Mouse (Mus musculus): Measurements from ENCODE around the gene Spred2. TPM values are rescaled to one million over a fixed set of nuclear protein-coding genes. Genes with fewer than 3 reads are reported as not detected.

Gene Spred2
- polyA plus RNA-seq, 1 experiment from 2014 or later: 9.6 TPM

GRCm38 (mm10) chr11:19992341-19993281, 68.4 kb downstream of the Spred2 start:
- Histone ChIP-seq H3K27me3 (ENCODE audit: control insufficient read depth, insufficient read depth, low read length) (no peaks in the 10 kb centered on the region), H3K27ac (ENCODE audit: low read length) (peak overlapping the region; percentile 77; the same call in 1 of the 2 replicates), H3K4me1 (ENCODE audit: control insufficient read depth, insufficient read depth, low read length) (peaks cover 43% of the 10 kb centered on the region), H3K36me3 (ENCODE audit: control insufficient read depth, insufficient read depth, low read length) (no peaks in the 10 kb centered on the region), H3K9me3 (ENCODE audit: control insufficient read depth, low read depth, low read length) (no peaks in the 10 kb centered on the region), H3K4me2 (replicated peaks; ENCODE audit: low read depth, low read length) (no peak overlapping the region), H3K9ac (replicated peaks; ENCODE audit: low read depth, low read length) (no peak overlapping the region), H3K4me3 (ENCODE audit: low read depth, low read length) (no peak overlapping the region)
- ATAC-seq (ENCODE audit: insufficient number of reproducible peaks, insufficient read depth, low FRiP score, low read depth): no peak
- WGBS: 64% methylated on average over 12 of the region's 15 CpGs

- Histone ChIP-seq H3K27ac (ENCODE audit: low read length) (no peak overlapping the region), H3K4me1 (ENCODE audit: control insufficient read depth, insufficient read depth, low read length) (peaks cover 37% of the 10 kb centered on the region), H3K36me3 (ENCODE audit: control insufficient read depth, insufficient read depth, low read length) (no peaks in the 10 kb centered on the region), H3K27me3 (ENCODE audit: control insufficient read depth, insufficient read depth, low read length) (no peaks in the 10 kb centered on the region), H3K4me3 (ENCODE audit: low read depth, low read length) (no peak overlapping the region), H3K4me2 (replicated peaks; ENCODE audit: low read depth, low read length) (no peak overlapping the region), H3K9me3 (ENCODE audit: control insufficient read depth, low read depth, low read length) (no peaks in the 10 kb centered on the region), H3K9ac (replicated peaks; ENCODE audit: low read depth, low read length) (no peak overlapping the region)
- WGBS: 35% methylated on average over 1 of the region's 1 CpGs
- no peak for ATAC-seq (ENCODE audit: insufficient number of reproducible peaks, insufficient read depth, low FRiP score, low read depth)
Observed at GRCm38 (mm10) chr11:19993753-19994152, 69.6 kb downstream of the Spred2 start.

- H3K27ac ChIP-seq (ENCODE audit: low read length): no peak overlapping the region
- ATAC-seq (ENCODE audit: insufficient number of reproducible peaks, insufficient read depth, low FRiP score, low read depth): no peak
- H3K4me2 ChIP-seq (replicated peaks; ENCODE audit: low read depth, low read length): no peak overlapping the region
- no peaks in the 10 kb centered on the region; the same call in 1 of the 2 replicates for H3K36me3 ChIP-seq (ENCODE audit: control insufficient read depth, insufficient read depth, low read length)
- WGBS: 95% methylated on average over 7 of the region's 7 CpGs
- no peaks in the 10 kb centered on the region for H3K27me3 ChIP-seq (ENCODE audit: control insufficient read depth, insufficient read depth, low read length)
- no peaks in the 10 kb centered on the region for H3K9me3 ChIP-seq (ENCODE audit: control insufficient read depth, low read depth, low read length)
- peaks cover 31% of the 10 kb centered on the region for H3K4me1 ChIP-seq (ENCODE audit: control insufficient read depth, insufficient read depth, low read length)
- no peak overlapping the region for H3K4me3 ChIP-seq (ENCODE audit: low read depth, low read length)
- H3K9ac ChIP-seq (replicated peaks; ENCODE audit: low read depth, low read length): no peak overlapping the region
Observed at GRCm38 (mm10) chr11:19994262-19994790, 70.2 kb downstream of the Spred2 start.

GRCm38 (mm10) chr11:19997940-19998339, 73.8 kb downstream of the Spred2 start:
- no peak for ATAC-seq (ENCODE audit: insufficient number of reproducible peaks, insufficient read depth, low FRiP score, low read depth)
- Histone ChIP-seq H3K4me1 (ENCODE audit: control insufficient read depth, insufficient read depth, low read length) (peaks cover 4% of the 10 kb centered on the region), H3K4me3 (ENCODE audit: low read depth, low read length) (no peak overlapping the region), H3K9ac (replicated peaks; ENCODE audit: low read depth, low read length) (no peak overlapping the region), H3K36me3 (ENCODE audit: control insufficient read depth, insufficient read depth, low read length) (no peaks in the 10 kb centered on the region; the same call in 1 of the 2 replicates), H3K4me2 (replicated peaks; ENCODE audit: low read depth, low read length) (no peak overlapping the region), H3K9me3 (ENCODE audit: control insufficient read depth, low read depth, low read length) (no peaks in the 10 kb centered on the region), H3K27me3 (ENCODE audit: control insufficient read depth, insufficient read depth, low read length) (no peaks in the 10 kb centered on the region), H3K27ac (ENCODE audit: low read length) (no peak overlapping the region)
- 61% methylated on average over 18 of the region's 18 CpGs for WGBS

- no peak overlapping the region for H3K9ac ChIP-seq (replicated peaks; ENCODE audit: low read depth, low read length)
- H3K27me3 ChIP-seq (ENCODE audit: control insufficient read depth, insufficient read depth, low read length): no peaks in the 10 kb centered on the region
- no peak for ATAC-seq (ENCODE audit: insufficient number of reproducible peaks, insufficient read depth, low FRiP score, low read depth)
- no peak overlapping the region for H3K4me2 ChIP-seq (replicated peaks; ENCODE audit: low read depth, low read length)
- no peaks in the 10 kb centered on the region for H3K4me1 ChIP-seq (ENCODE audit: control insufficient read depth, insufficient read depth, low read length)
- H3K27ac ChIP-seq (ENCODE audit: low read length): no peak overlapping the region
- no peak overlapping the region for H3K4me3 ChIP-seq (ENCODE audit: low read depth, low read length)
- H3K9me3 ChIP-seq (ENCODE audit: control insufficient read depth, low read depth, low read length): no peaks in the 10 kb centered on the region
- H3K36me3 ChIP-seq (ENCODE audit: control insufficient read depth, insufficient read depth, low read length): peaks cover 3% of the 10 kb centered on the region; the same call in 1 of the 2 replicates
- 74% methylated on average over 4 of the region's 4 CpGs for WGBS
Observed at GRCm38 (mm10) chr11:20002883-20003282, 78.7 kb downstream of the Spred2 start.

GRCm38 (mm10) chr11:20007701-20008100, 83.5 kb downstream of the Spred2 start:
- peaks cover 5% of the 10 kb centered on the region; the same call in 1 of the 2 replicates for H3K36me3 ChIP-seq (ENCODE audit: control insufficient read depth, insufficient read depth, low read length)
- WGBS: 70% methylated on average over 6 of the region's 6 CpGs

GRCm38 (mm10) chr11:20011210-20011978, 87.2 kb downstream of the Spred2 start:
- H3K9ac ChIP-seq (replicated peaks; ENCODE audit: low read depth, low read length): no peak overlapping the region
- no peaks in the 10 kb centered on the region for H3K27me3 ChIP-seq (ENCODE audit: control insufficient read depth, insufficient read depth, low read length)
- no peak overlapping the region for H3K4me3 ChIP-seq (ENCODE audit: low read depth, low read length)
- H3K4me2 ChIP-seq (replicated peaks; ENCODE audit: low read depth, low read length): no peak overlapping the region
- peak overlapping the region; percentile 35; the same call in 1 of the 2 replicates for H3K27ac ChIP-seq (ENCODE audit: low read length)
- no peak for ATAC-seq (ENCODE audit: insufficient number of reproducible peaks, insufficient read depth, low FRiP score, low read depth)
- H3K9me3 ChIP-seq (ENCODE audit: control insufficient read depth, low read depth, low read length): no peaks in the 10 kb centered on the region
- 21% methylated on average over 16 of the region's 16 CpGs for WGBS
- peaks cover 4% of the 10 kb centered on the region; the same call in 1 of the 2 replicates for H3K4me1 ChIP-seq (ENCODE audit: control insufficient read depth, insufficient read depth, low read length)
- H3K36me3 ChIP-seq (ENCODE audit: control insufficient read depth, insufficient read depth, low read length): peaks cover 5% of the 10 kb centered on the region; the same call in 1 of the 2 replicates

More at GRCm38 (mm10) chr11:20007701-20008100, 83.5 kb downstream of the Spred2 start:
- Histone ChIP-seq H3K27ac (ENCODE audit: low read length) (no peak overlapping the region), H3K4me1 (ENCODE audit: control insufficient read depth, insufficient read depth, low read length) (peaks cover 4% of the 10 kb centered on the region; the same call in 1 of the 2 replicates), H3K4me2 (replicated peaks; ENCODE audit: low read depth, low read length) (no peak overlapping the region), H3K9ac (replicated peaks; ENCODE audit: low read depth, low read length) (no peak overlapping the region), H3K9me3 (ENCODE audit: control insufficient read depth, low read depth, low read length) (no peaks in the 10 kb centered on the region), H3K4me3 (ENCODE audit: low read depth, low read length) (no peak overlapping the region), H3K27me3 (ENCODE audit: control insufficient read depth, insufficient read depth, low read length) (no peaks in the 10 kb centered on the region)
- ATAC-seq (ENCODE audit: insufficient number of reproducible peaks, insufficient read depth, low FRiP score, low read depth): no peak

GRCm38 (mm10) chr11:20013366-20013765, 89.2 kb downstream of the Spred2 start:
- Histone ChIP-seq H3K4me2 (replicated peaks; ENCODE audit: low read depth, low read length) (no peak overlapping the region), H3K27me3 (ENCODE audit: control insufficient read depth, insufficient read depth, low read length) (no peaks in the 10 kb centered on the region), H3K4me1 (ENCODE audit: control insufficient read depth, insufficient read depth, low read length) (peaks cover 4% of the 10 kb centered on the region; the same call in 1 of the 2 replicates), H3K4me3 (ENCODE audit: low read depth, low read length) (no peak overlapping the region), H3K9me3 (ENCODE audit: control insufficient read depth, low read depth, low read length) (0 out of 2 replicates have a peak, but pooled peaks cover 2% of the 10 kb centered on the region), H3K36me3 (ENCODE audit: control insufficient read depth, insufficient read depth, low read length) (peaks cover 11% of the 10 kb centered on the region), H3K27ac (ENCODE audit: low read length) (no peak overlapping the region), H3K9ac (replicated peaks; ENCODE audit: low read depth, low read length) (no peak overlapping the region)
- ATAC-seq (ENCODE audit: insufficient number of reproducible peaks, insufficient read depth, low FRiP score, low read depth): no peak
- WGBS: 95% methylated on average over 3 of the region's 3 CpGs

Measured in stomach, embryonic 14.5 days (tissue).